Mouse (Mus musculus): ENCODE measurements around the gene Taco1. TPM values are rescaled to one million over a fixed set of nuclear protein-coding genes. Genes with fewer than 3 reads are reported as not detected.

Taco1 gene
- 6.4 and 7.5 TPM in 2 replicates for polyA plus RNA-seq (2015; fragmentation: Nextera tagmentation; extraction: Ambion mirVana)

DNA sequence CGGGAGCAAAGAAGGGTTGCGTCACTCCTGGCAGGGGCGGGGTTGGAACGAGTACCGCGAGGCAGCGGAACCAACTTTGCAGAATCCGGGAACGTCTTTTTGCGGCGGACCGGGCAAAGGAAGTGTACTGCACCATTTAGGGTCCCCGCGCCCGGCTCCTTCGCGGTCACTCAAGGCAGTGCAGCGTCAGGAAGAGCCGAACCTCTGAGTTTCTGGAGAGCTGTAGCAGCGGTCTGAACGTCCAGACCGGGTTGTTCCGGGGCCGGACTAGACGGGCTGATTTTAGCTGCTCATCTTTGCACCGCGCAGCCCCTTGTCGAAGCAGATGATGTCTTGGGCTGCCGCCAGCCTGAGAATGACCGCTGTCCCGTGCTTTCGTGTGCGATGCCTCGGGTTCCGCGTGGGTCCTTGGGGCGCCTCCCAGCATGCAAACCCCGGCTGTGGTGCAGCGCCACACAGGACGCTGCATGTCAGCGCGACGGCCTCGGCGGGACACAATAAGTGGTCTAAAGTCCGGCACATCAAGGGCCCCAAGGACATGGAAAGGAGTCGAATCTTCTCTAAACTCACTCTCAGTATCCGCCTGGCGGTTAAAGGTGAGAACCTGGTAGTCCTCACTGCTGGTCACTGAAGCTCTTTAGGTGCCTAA, at the start of gene Taco1:
TSS of gene Taco1 (plus strand) at position 139 of the 649 bp plus-strand sequence.

GRCm38 (mm10) chr11:106036548-106037417, 29.1 kb upstream of the Taco1 start, which contains the start of gene Dcaf7:
Gene Dcaf7 (plus strand): TSS chr11:106036872.

DNA sequence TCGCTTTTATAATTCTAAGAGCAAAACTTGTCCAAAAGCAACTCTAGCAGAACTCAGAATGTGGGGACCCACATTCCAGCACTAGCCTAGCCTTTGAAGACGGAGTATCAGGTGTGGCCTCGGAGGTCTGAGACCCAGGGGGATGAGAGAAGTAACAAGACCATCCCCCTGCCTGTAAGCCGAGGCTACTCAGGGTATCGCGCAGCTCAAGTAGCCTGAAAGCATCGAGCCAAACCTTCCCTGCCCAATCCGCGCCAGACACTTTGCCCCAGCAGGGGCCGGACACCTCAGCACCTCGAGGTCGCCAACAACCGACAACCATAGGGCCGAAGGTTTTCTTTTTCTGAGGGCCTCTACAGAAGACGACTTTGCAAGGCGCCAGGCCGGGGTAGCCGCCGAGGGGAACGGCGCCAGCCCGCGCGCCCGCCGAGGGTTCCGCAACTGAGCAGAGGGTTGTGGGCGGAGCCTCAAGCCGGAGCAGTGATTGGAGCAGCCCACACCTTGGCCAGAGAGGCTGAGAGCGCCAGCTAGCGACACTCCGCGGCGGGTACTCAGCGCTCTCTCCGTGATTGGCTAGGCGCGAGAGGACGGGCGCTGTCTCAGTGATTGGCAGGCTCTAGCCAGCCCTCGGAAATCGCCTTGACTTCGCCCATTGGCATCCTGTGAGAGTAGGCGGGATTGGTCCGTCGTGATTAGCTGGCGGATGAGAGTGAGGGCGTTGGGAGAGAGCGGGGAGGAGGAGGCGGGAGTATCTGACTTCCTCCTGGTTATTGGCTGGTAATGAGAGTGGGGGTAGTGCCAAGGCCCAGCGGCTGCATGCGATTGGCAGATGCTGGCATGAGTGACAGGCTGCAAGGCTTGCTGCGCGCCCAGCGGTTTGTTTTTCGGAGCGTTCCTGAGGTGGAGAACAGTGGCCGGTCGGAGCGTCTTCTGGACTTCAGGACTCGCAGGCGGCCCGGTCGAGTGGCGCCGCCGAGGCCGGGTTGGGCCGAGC, 18.1 kb downstream of the Taco1 start, which contains the start of gene Map3k3:
TSS of gene Map3k3 (plus strand) at position 906 of the 994 bp plus-strand sequence.

Other genes starting within 250 kb of the Taco1 start
- 5.0 and 5.7 TPM in 2 replicates for gene Cyb561, start 112.7 kb upstream of the Taco1 start, polyA plus RNA-seq (2015; fragmentation: Nextera tagmentation; extraction: Ambion mirVana)
- gene Ace, start 98.1 kb upstream of the Taco1 start, polyA plus RNA-seq (2015; fragmentation: Nextera tagmentation; extraction: Ambion mirVana), result 1.0 and 1.3 TPM in 2 replicates
- gene Ace3, start 71.4 kb upstream of the Taco1 start, polyA plus RNA-seq (2015; fragmentation: Nextera tagmentation; extraction: Ambion mirVana), result not detected in 2 replicates
- 0.11 and 0.15 TPM in 2 replicates for gene Kcnh6, start 57.9 kb upstream of the Taco1 start, polyA plus RNA-seq (2015; fragmentation: Nextera tagmentation; extraction: Ambion mirVana)
- 35.9 and 36.0 TPM in 2 replicates for gene Dcaf7, start 29.2 kb upstream of the Taco1 start, polyA plus RNA-seq (2015; fragmentation: Nextera tagmentation; extraction: Ambion mirVana)
- 11.3 and 14.6 TPM in 2 replicates for gene Map3k3, start 18.6 kb downstream of the Taco1 start, polyA plus RNA-seq (2015; fragmentation: Nextera tagmentation; extraction: Ambion mirVana)
- gene Gm10840, start 94.8 kb downstream of the Taco1 start, polyA plus RNA-seq (2015; fragmentation: Nextera tagmentation; extraction: Ambion mirVana), result not detected in 2 replicates
- 126 and 170 TPM in 2 replicates for gene Limd2, start 94.8 kb downstream of the Taco1 start, polyA plus RNA-seq (2015; fragmentation: Nextera tagmentation; extraction: Ambion mirVana)
- gene Strada, start 136.1 kb downstream of the Taco1 start, polyA plus RNA-seq (2015; fragmentation: Nextera tagmentation; extraction: Ambion mirVana), result 11.9 and 12.1 TPM in 2 replicates
- 31.4 and 35.1 TPM in 2 replicates for gene Ccdc47, start 150.3 kb downstream of the Taco1 start, polyA plus RNA-seq (2015; fragmentation: Nextera tagmentation; extraction: Ambion mirVana)
- 30.3 and 33.3 TPM in 2 replicates for gene Ddx42, start 150.9 kb downstream of the Taco1 start, polyA plus RNA-seq (2015; fragmentation: Nextera tagmentation; extraction: Ambion mirVana)
- 40.4 and 41.2 TPM in 2 replicates for gene Ftsj3, start 190.0 kb downstream of the Taco1 start, polyA plus RNA-seq (2015; fragmentation: Nextera tagmentation; extraction: Ambion mirVana)
- 138 and 153 TPM in 2 replicates for gene Psmc5, start 190.1 kb downstream of the Taco1 start, polyA plus RNA-seq (2015; fragmentation: Nextera tagmentation; extraction: Ambion mirVana)
- gene Smarcd2, start 206.9 kb downstream of the Taco1 start, polyA plus RNA-seq (2015; fragmentation: Nextera tagmentation; extraction: Ambion mirVana), result 35.5 and 38.8 TPM in 2 replicates
- 0.12 and 0.13 TPM in 2 replicates for gene Tcam1, start 210.6 kb downstream of the Taco1 start, polyA plus RNA-seq (2015; fragmentation: Nextera tagmentation; extraction: Ambion mirVana)
- 0.34 and 0.46 TPM in 2 replicates for gene Gh, start 235.8 kb downstream of the Taco1 start, polyA plus RNA-seq (2015; fragmentation: Nextera tagmentation; extraction: Ambion mirVana)
- 42.6 and 63.4 TPM in 2 replicates for gene Cd79b, start 248.7 kb downstream of the Taco1 start, polyA plus RNA-seq (2015; fragmentation: Nextera tagmentation; extraction: Ambion mirVana)